Mouse (Mus musculus) kidney, embryonic 16.5 days (tissue): ENCODE data around the gene Ankrd31. TPM values are rescaled to one million over a fixed set of nuclear protein-coding genes. Genes with fewer than 3 reads are reported as not detected.
"Not testable (repeated sequence)": the region's sequence is repeated elsewhere in the genome, so short reads cannot be mapped to it uniquely, and the experiment has no call there.

Experiments
- ATAC-seq: fragments of 200-750 bp; cut with Nextera tagmentation; 2 replicates; pipeline ENCODE4 v1.8.0; 2017; ENCODE audit warnings: moderate TSS enrichment; ENCODE audit not compliant: low FRiP score, low TSS enrichment
- H3K27ac ChIP-seq: fragments of 300-500 bp; sonication (generic); 2 replicates; pipeline ENCODE4 v1.5.1; 2014; ENCODE audit warnings: low read length
- H3K27me3 ChIP-seq: fragments of 300-500 bp; sonication (generic); 2 replicates; pipeline ENCODE4 v1.6.1; 2014; ENCODE audit warnings: low read length, control low read depth, mixed read lengths; ENCODE audit not compliant: insufficient read depth
- H3K36me3 ChIP-seq: fragments of 300-500 bp; sonication (generic); 2 replicates; pipeline ENCODE4 v1.6.1; 2014; ENCODE audit warnings: low read length, control low read depth, mixed read lengths; ENCODE audit not compliant: insufficient read depth
- H3K4me1 ChIP-seq: fragments of 300-500 bp; sonication (generic); 2 replicates; pipeline ENCODE4 v1.6.1; 2014; ENCODE audit warnings: low read length, control low read depth, mixed read lengths; ENCODE audit not compliant: insufficient read depth
- H3K4me2 ChIP-seq: fragments of 300-500 bp; sonication (generic); replicated peaks from 2 replicates; pipeline ENCODE4 v1.6.1; 2014; ENCODE audit warnings: low read depth, low read length
- H3K4me3 ChIP-seq: fragments of 300-500 bp; sonication (generic); 2 replicates; pipeline ENCODE4 v1.5.1; 2014; ENCODE audit warnings: mild to moderate bottlenecking, low read length
- H3K9ac ChIP-seq: fragments of 300-500 bp; sonication (generic); replicated peaks from 2 replicates; pipeline ENCODE4 v1.6.1; 2014; ENCODE audit warnings: low read length
- H3K9me3 ChIP-seq: fragments of 300-500 bp; sonication (generic); 2 replicates; pipeline ENCODE4 v1.6.1; 2016; ENCODE audit warnings: low read length, control low read depth
- WGBS: fragments of 180-500 bp; shearing (Covaris S2); extraction: QIAGEN DNeasy Blood & Tissue Kit; methylation state at CpG from one replicate; pipeline ENCODE4 v1.1.7; 2014; 5-methylcytosine and 5-hydroxymethylcytosine counted together
- polyA plus RNA-seq: library from polyadenylated mRNA; unstranded; fragments of >200 nt; fragmentation: Nextera tagmentation; extraction: Ambion mirVana; gene quantifications from 2 replicates; pipeline ENCODE4 v1.2.1, GENCODE M21; 2015

Gene Ankrd31
- polyA plus RNA-seq, 1 experiment from 2014 or later = not detected

- Histone ChIP-seq H3K4me3 (no peak overlapping the region), H3K27ac (no peak overlapping the region), H3K4me2 (no peak overlapping the region), H3K9ac (no peak overlapping the region), H3K9me3 (no peaks in the 10 kb centered on the region), H3K4me1 (no peaks in the 10 kb centered on the region), H3K27me3 (no peaks in the 10 kb centered on the region), H3K36me3 (no peaks in the 10 kb centered on the region)
- 37% methylated on average over 1 of the region's 1 CpGs for WGBS
- no peak for ATAC-seq
These were observed 12.9 kb upstream of the Ankrd31 start for GRCm38 (mm10) chr13:96735175-96735574.

GRCm38 (mm10) chr13:96740159-96740558, 7.9 kb upstream of the Ankrd31 start:
- 89% methylated on average over 2 of the region's 2 CpGs for WGBS
- no peaks in the 10 kb centered on the region for H3K4me1 ChIP-seq
- H3K27me3 ChIP-seq = no peaks in the 10 kb centered on the region
- no peaks in the 10 kb centered on the region for H3K9me3 ChIP-seq
- no peak overlapping the region for H3K4me2 ChIP-seq
- no peak overlapping the region for H3K27ac ChIP-seq
- no peaks in the 10 kb centered on the region for H3K36me3 ChIP-seq
- ATAC-seq = no peak
- no peak overlapping the region for H3K9ac ChIP-seq
- no peak overlapping the region for H3K4me3 ChIP-seq

- Histone ChIP-seq H3K27ac (no peak overlapping the region), H3K9me3 (no peaks in the 10 kb centered on the region), H3K36me3 (no peaks in the 10 kb centered on the region), H3K27me3 (no peaks in the 10 kb centered on the region), H3K4me2 (no peak overlapping the region), H3K4me1 (no peaks in the 10 kb centered on the region), H3K9ac (no peak overlapping the region), H3K4me3 (no peak overlapping the region)
- WGBS = 82% methylated on average over 2 of the region's 2 CpGs
- no peak for ATAC-seq
These were observed 5.2 kb upstream of the Ankrd31 start for GRCm38 (mm10) chr13:96742871-96743270.

GRCm38 (mm10) chr13:96746055-96746454, 2.0 kb upstream of the Ankrd31 start:
- no peak overlapping the region for H3K4me2 ChIP-seq
- H3K4me1 ChIP-seq = no peaks in the 10 kb centered on the region
- ATAC-seq = no peak
- H3K27ac ChIP-seq = no peak overlapping the region
- no peak overlapping the region for H3K4me3 ChIP-seq
- no peaks in the 10 kb centered on the region for H3K27me3 ChIP-seq
- H3K9ac ChIP-seq = no peak overlapping the region
- no peaks in the 10 kb centered on the region for H3K36me3 ChIP-seq
- H3K9me3 ChIP-seq = no peaks in the 10 kb centered on the region
- 28% methylated on average over 6 of the region's 6 CpGs for WGBS

GRCm38 (mm10) chr13:96749859-96750258, 1.8 kb downstream of the Ankrd31 start:
- H3K4me2 ChIP-seq = no peak overlapping the region
- H3K27ac ChIP-seq = no peak overlapping the region
- 89% methylated on average over 5 of the region's 6 CpGs for WGBS
- H3K27me3 ChIP-seq = no peaks in the 10 kb centered on the region
- H3K4me3 ChIP-seq = no peak overlapping the region
- H3K36me3 ChIP-seq = no peaks in the 10 kb centered on the region
- ATAC-seq = no peak
- H3K4me1 ChIP-seq = no peaks in the 10 kb centered on the region
- no peaks in the 10 kb centered on the region for H3K9me3 ChIP-seq
- no peak overlapping the region for H3K9ac ChIP-seq

GRCm38 (mm10) chr13:96760848-96761247, 12.8 kb downstream of the Ankrd31 start:
- no peak overlapping the region for H3K9ac ChIP-seq
- ATAC-seq = no peak
- H3K27ac ChIP-seq = no peak overlapping the region
- no peak overlapping the region for H3K4me3 ChIP-seq
- WGBS = 86% methylated on average over 2 of the region's 2 CpGs
- H3K4me2 ChIP-seq = no peak overlapping the region
- no peaks in the 10 kb centered on the region for H3K9me3 ChIP-seq
- H3K36me3 ChIP-seq = no peaks in the 10 kb centered on the region
- H3K27me3 ChIP-seq = no peaks in the 10 kb centered on the region
- H3K4me1 ChIP-seq = no peaks in the 10 kb centered on the region

- not testable (repeated sequence) for H3K4me1 ChIP-seq, H3K27me3 ChIP-seq, H3K27ac ChIP-seq, H3K9ac ChIP-seq, H3K4me3 ChIP-seq, H3K4me2 ChIP-seq, ATAC-seq, H3K9me3 ChIP-seq, H3K36me3 ChIP-seq
- 92% methylated on average over 5 of the region's 5 CpGs for WGBS
These were observed 38.0 kb downstream of the Ankrd31 start for GRCm38 (mm10) chr13:96786071-96786470.

- no peaks in the 10 kb centered on the region for H3K36me3 ChIP-seq
- 80% methylated on average over 2 of the region's 2 CpGs for WGBS
- ATAC-seq = no peak
- no peaks in the 10 kb centered on the region for H3K27me3 ChIP-seq
- no peaks in the 10 kb centered on the region for H3K9me3 ChIP-seq
- no peak overlapping the region for H3K4me2 ChIP-seq
- no peak overlapping the region for H3K9ac ChIP-seq
- H3K4me3 ChIP-seq = no peak overlapping the region
- no peaks in the 10 kb centered on the region for H3K4me1 ChIP-seq
- no peak overlapping the region for H3K27ac ChIP-seq
These were observed 45.4 kb downstream of the Ankrd31 start for GRCm38 (mm10) chr13:96793451-96793850.

- no peak overlapping the region for H3K27ac ChIP-seq
- no peak for ATAC-seq
- no peaks in the 10 kb centered on the region for H3K36me3 ChIP-seq
- no peak overlapping the region for H3K4me2 ChIP-seq
- 61% methylated on average over 3 of the region's 3 CpGs for WGBS
- H3K9ac ChIP-seq = no peak overlapping the region
- no peak overlapping the region for H3K4me3 ChIP-seq
- H3K27me3 ChIP-seq = no peaks in the 10 kb centered on the region
- no peaks in the 10 kb centered on the region for H3K9me3 ChIP-seq
- no peaks in the 10 kb centered on the region for H3K4me1 ChIP-seq
These were observed 47.2 kb downstream of the Ankrd31 start for GRCm38 (mm10) chr13:96795301-96795700.

GRCm38 (mm10) chr13:96797500-96797899, 49.4 kb downstream of the Ankrd31 start:
- ATAC-seq = no peak
- Histone ChIP-seq H3K4me2 (no peak overlapping the region), H3K27me3 (no peaks in the 10 kb centered on the region), H3K9me3 (no peaks in the 10 kb centered on the region), H3K4me3 (no peak overlapping the region), H3K27ac (no peak overlapping the region), H3K4me1 (no peaks in the 10 kb centered on the region), H3K9ac (no peak overlapping the region), H3K36me3 (no peaks in the 10 kb centered on the region)
- 42% methylated on average over 2 of the region's 2 CpGs for WGBS

- Histone ChIP-seq H3K4me2 (no peak overlapping the region), H3K4me1 (no peaks in the 10 kb centered on the region), H3K27ac (no peak overlapping the region), H3K4me3 (no peak overlapping the region), H3K36me3 (no peaks in the 10 kb centered on the region), H3K9me3 (no peaks in the 10 kb centered on the region), H3K9ac (no peak overlapping the region), H3K27me3 (no peaks in the 10 kb centered on the region)
- no peak for ATAC-seq
- WGBS = 83% methylated on average over 1 of the region's 1 CpGs
These were observed 101.7 kb downstream of the Ankrd31 start for GRCm38 (mm10) chr13:96849752-96850151.
